Mouse (Mus musculus) bone marrow, adult 2 months (tissue): ENCODE measurements around the gene 9130023H24Rik.

ENCODE experiments used
- CTCF ChIP-seq: fragments of 200-500 bp; IDR thresholded peaks from 2 replicates; pipeline ENCODE4 v1.5.1; 2011; ENCODE audit warnings: low read length, control low read depth; ENCODE audit not compliant: control insufficient read depth, insufficient read depth
- POLR2A ChIP-seq: fragments of 200-500 bp; IDR thresholded peaks from 2 replicates; pipeline ENCODE4 v1.6.1; 2011; ENCODE audit warnings: low read depth, mild to moderate bottlenecking, control low read depth, low read length, borderline replicate concordance; ENCODE audit not compliant: control insufficient read depth

GRCm38 (mm10) chr7:128279750-128280149 lies 41.9 kb upstream of the 9130023H24Rik start:
- TF ChIP-seq CTCF (no peak), POLR2A (no peak)
